Mouse (Mus musculus) myocyte (in vitro differentiated cells): ENCODE results near the gene Herpud2. TPM values are rescaled to one million over a fixed set of nuclear protein-coding genes. Genes with fewer than 3 reads are reported as not detected.

Experiments used
- H3K27me3 ChIP-seq: one replicate; pipeline ENCODE4 v1.6.1; 2011; ENCODE audit not compliant: control insufficient read depth, insufficient read depth, insufficient read length
- H3K36me3 ChIP-seq: one replicate; pipeline ENCODE4 v1.6.1; 2011; ENCODE audit not compliant: control insufficient read depth, insufficient read depth
- H3K4me2 ChIP-seq: one replicate; pipeline ENCODE4 v1.6.1; 2011; ENCODE audit warnings: low read depth, control low read depth
- H3K4me3 ChIP-seq: one replicate; pipeline ENCODE4 v1.5.1; 2011; ENCODE audit warnings: mild to moderate bottlenecking, control low read depth, moderate library complexity
- H3K79me2 ChIP-seq: one replicate; pipeline ENCODE4 v1.6.1; 2011; ENCODE audit not compliant: control insufficient read depth, insufficient read depth
- H3ac ChIP-seq: one replicate; pipeline ENCODE4 v1.6.1; 2011; ENCODE audit not compliant: control insufficient read depth, insufficient read length
- CEBPB ChIP-seq: IDR thresholded peaks from 2 replicates; pipeline ENCODE4 v1.6.1; 2011; ENCODE audit warnings: mild to moderate bottlenecking, moderate library complexity; ENCODE audit not compliant: poor library complexity, insufficient read depth, severe bottlenecking
- E2F4 ChIP-seq: IDR thresholded peaks from one replicate; pipeline ENCODE4 v1.6.1; 2011; ENCODE audit warnings: mild to moderate bottlenecking, control low read depth, moderate library complexity; ENCODE audit not compliant: insufficient read depth
- MAX ChIP-seq: IDR thresholded peaks from one replicate; pipeline ENCODE4 v1.6.1; 2011; ENCODE audit warnings: low read depth, mild to moderate bottlenecking, control low read depth
- MYOD1 ChIP-seq, 3 experiments: IDR thresholded peaks; one replicate each; pipeline ENCODE4 v1.6.1; 2011; ENCODE audit warnings: control low read depth in 2 of 3, low read depth in 2 of 3, mild to moderate bottlenecking in 2 of 3, moderate library complexity in 1 of 3; ENCODE audit not compliant: insufficient read length in 2 of 3, control insufficient read depth in 1 of 3
- MYOG ChIP-seq, 3 experiments: IDR thresholded peaks; one replicate each; pipeline ENCODE4 v1.6.1; 2011; ENCODE audit warnings: control low read depth in 2 of 3, low read depth in 2 of 3, mild to moderate bottlenecking in 2 of 3; ENCODE audit not compliant: insufficient read length in 2 of 3, control insufficient read depth in 1 of 3, insufficient read depth in 1 of 3
- POLR2A ChIP-seq: IDR thresholded peaks from one replicate; pipeline ENCODE4 v1.6.1; 2011; ENCODE audit warnings: low read depth, mild to moderate bottlenecking, control low read depth, moderate library complexity; ENCODE audit not compliant: insufficient read length
- POLR2AphosphoS2 ChIP-seq: IDR thresholded peaks from one replicate; pipeline ENCODE4 v1.6.1; 2011; ENCODE audit warnings: low read depth, control low read depth; ENCODE audit not compliant: insufficient read length
- REST ChIP-seq: IDR thresholded peaks from one replicate; pipeline ENCODE4 v1.6.1; 2011; ENCODE audit warnings: mild to moderate bottlenecking, control low read depth, moderate library complexity; ENCODE audit not compliant: insufficient read depth, insufficient read length
- SRF ChIP-seq: IDR thresholded peaks from one replicate; pipeline ENCODE4 v1.6.1; 2011; ENCODE audit warnings: low read depth; ENCODE audit not compliant: control insufficient read depth, insufficient read length
- TCF12 ChIP-seq: IDR thresholded peaks from one replicate; pipeline ENCODE4 v1.6.1; 2011; ENCODE audit warnings: mild to moderate bottlenecking, control low read depth; ENCODE audit not compliant: poor library complexity, insufficient read depth, severe bottlenecking
- TCF3 ChIP-seq: IDR thresholded peaks from one replicate; pipeline ENCODE4 v1.6.1; 2011; ENCODE audit warnings: low read depth, control low read depth; ENCODE audit not compliant: insufficient read length
- USF1 ChIP-seq: IDR thresholded peaks from one replicate; pipeline ENCODE4 v1.6.1; 2011; ENCODE audit warnings: low read depth, mild to moderate bottlenecking, control low read depth, moderate library complexity
- polyA plus RNA-seq: library from polyadenylated mRNA; unstranded; fragments of >200 nt; fragmentation: generic; extraction: Trizol; gene quantifications from one replicate; pipeline ENCODE4 v1.2.1, GENCODE M21; 2012; ENCODE audit warnings: missing spikeins

The Herpud2 gene
- polyA plus RNA-seq, 1 experiment: 18.8 TPM

- no peaks in the 10 kb centered on the region for H3K79me2 ChIP-seq
- no peak for TF ChIP-seq MAX
- TF ChIP-seq MYOD1 (IDR thresholded peaks at IDR 0.05; ENCODE audit: control insufficient read depth in 1 of 3, insufficient read length in 2 of 3, low read depth in 2 of 3): no peak
- no peak for TF ChIP-seq TCF3
- TF ChIP-seq REST: no peak
- no peak for TF ChIP-seq TCF12
- TF ChIP-seq E2F4: no peak
- no peak for TF ChIP-seq MYOG (IDR thresholded peaks at IDR 0.05; ENCODE audit: control insufficient read depth in 1 of 3, insufficient read depth in 1 of 3, insufficient read length in 2 of 3, low read depth in 2 of 3)
- TF ChIP-seq USF1: no peak
- TF ChIP-seq CEBPB: no peak
- TF ChIP-seq POLR2AphosphoS2: no peak
- TF ChIP-seq SRF: no peak
- TF ChIP-seq POLR2A: no peak
- H3K4me3 ChIP-seq: no peak overlapping the region
- H3K4me2 ChIP-seq: no peak overlapping the region
- H3K27me3 ChIP-seq: no peaks in the 10 kb centered on the region
- no peaks in the 10 kb centered on the region for H3K36me3 ChIP-seq
- H3ac ChIP-seq: no peak overlapping the region
Observed at GRCm38 (mm10) chr9:25186501-25186900, 34.9 kb upstream of the Herpud2 start.

- H3K4me3 ChIP-seq: no peak overlapping the region
- no peaks in the 10 kb centered on the region for H3K79me2 ChIP-seq
- H3K36me3 ChIP-seq: no peaks in the 10 kb centered on the region
- H3K27me3 ChIP-seq: no peaks in the 10 kb centered on the region
- TF ChIP-seq POLR2AphosphoS2 (no peak), TCF12 (no peak), REST (no peak)
- H3ac ChIP-seq: no peak overlapping the region
- no peak overlapping the region for H3K4me2 ChIP-seq
Observed at GRCm38 (mm10) chr9:25185854-25186253, 34.2 kb upstream of the Herpud2 start.

- H3K79me2 ChIP-seq: no peaks in the 10 kb centered on the region
- no peak overlapping the region for H3K4me2 ChIP-seq
- no peaks in the 10 kb centered on the region for H3K27me3 ChIP-seq
- no peaks in the 10 kb centered on the region for H3K36me3 ChIP-seq
- no peak overlapping the region for H3ac ChIP-seq
- TF ChIP-seq MYOG (IDR thresholded peaks at IDR 0.05; ENCODE audit: control insufficient read depth in 1 of 3, insufficient read depth in 1 of 3, insufficient read length in 2 of 3, low read depth in 2 of 3): no peak
- no peak for TF ChIP-seq TCF12
- TF ChIP-seq MAX: no peak
- TF ChIP-seq POLR2AphosphoS2: no peak
- no peak for TF ChIP-seq POLR2A
- TF ChIP-seq REST: no peak
- TF ChIP-seq TCF3: no peak
- no peak overlapping the region for H3K4me3 ChIP-seq
Observed at GRCm38 (mm10) chr9:25184606-25185005, 33.0 kb upstream of the Herpud2 start.

- no peaks in the 10 kb centered on the region for H3K27me3 ChIP-seq
- TF ChIP-seq CEBPB: no peak
- no peak for TF ChIP-seq TCF3
- TF ChIP-seq SRF: no peak
- TF ChIP-seq REST: no peak
- no peak for TF ChIP-seq POLR2AphosphoS2
- no peak overlapping the region for H3K4me3 ChIP-seq
- no peaks in the 10 kb centered on the region for H3K36me3 ChIP-seq
- H3K4me2 ChIP-seq: no peak overlapping the region
- no peaks in the 10 kb centered on the region for H3K79me2 ChIP-seq
- H3ac ChIP-seq: no peak overlapping the region
Observed at GRCm38 (mm10) chr9:25178066-25178465, 26.4 kb upstream of the Herpud2 start.

GRCm38 (mm10) chr9:25177201-25177600 lies 25.6 kb upstream of the Herpud2 start:
- TF ChIP-seq CEBPB (no peak), E2F4 (no peak), MYOG (IDR thresholded peaks at IDR 0.05; ENCODE audit: control insufficient read depth in 1 of 3, insufficient read depth in 1 of 3, insufficient read length in 2 of 3, low read depth in 2 of 3) (no peak), TCF12 (no peak), POLR2A (no peak), MYOD1 (IDR thresholded peaks at IDR 0.05; ENCODE audit: control insufficient read depth in 1 of 3, insufficient read length in 2 of 3, low read depth in 2 of 3) (no peak), SRF (no peak), REST (no peak), USF1 (no peak), POLR2AphosphoS2 (no peak), TCF3 (no peak), MAX (no peak)
- Histone ChIP-seq H3K79me2 (no peaks in the 10 kb centered on the region), H3K4me2 (peak overlapping the region; percentile 40)

More at GRCm38 (mm10) chr9:25177201-25177600, 25.6 kb upstream of the Herpud2 start:
- H3K36me3 ChIP-seq: no peaks in the 10 kb centered on the region
- no peak overlapping the region for H3ac ChIP-seq
- H3K27me3 ChIP-seq: no peaks in the 10 kb centered on the region
- H3K4me3 ChIP-seq: no peak overlapping the region
